Mouse (Mus musculus) lung, adult 2 months (tissue): ENCODE measurements around the gene Ambra1.

Experiments
- CTCF ChIP-seq: fragments of 200-500 bp; IDR thresholded peaks from 2 replicates; pipeline ENCODE4 v1.5.1; 2011; ENCODE audit warnings: mild to moderate bottlenecking, low read length, control low read depth; ENCODE audit not compliant: insufficient read depth
- POLR2A ChIP-seq: fragments of 200-500 bp; IDR thresholded peaks from 2 replicates; pipeline ENCODE4 v1.6.1; 2011; ENCODE audit warnings: low read depth, mild to moderate bottlenecking, control low read depth, low read length, borderline replicate concordance; ENCODE audit errors: extremely low read depth

- TF ChIP-seq POLR2A, result no peak
- TF ChIP-seq CTCF, result no peak
Measured at GRCm38 (mm10) chr2:91939303-91939935, 209.5 kb downstream of the Ambra1 start.
